Mouse (Mus musculus) MN1 (cell line): ENCODE results near the gene Fli1.

Experiments used
- DNase-seq: peaks from one replicate; pipeline ENCODE4 v3.0.0-alpha.2; 2016; ENCODE audit warnings: low spot score

Gene Fli1

DNA sequence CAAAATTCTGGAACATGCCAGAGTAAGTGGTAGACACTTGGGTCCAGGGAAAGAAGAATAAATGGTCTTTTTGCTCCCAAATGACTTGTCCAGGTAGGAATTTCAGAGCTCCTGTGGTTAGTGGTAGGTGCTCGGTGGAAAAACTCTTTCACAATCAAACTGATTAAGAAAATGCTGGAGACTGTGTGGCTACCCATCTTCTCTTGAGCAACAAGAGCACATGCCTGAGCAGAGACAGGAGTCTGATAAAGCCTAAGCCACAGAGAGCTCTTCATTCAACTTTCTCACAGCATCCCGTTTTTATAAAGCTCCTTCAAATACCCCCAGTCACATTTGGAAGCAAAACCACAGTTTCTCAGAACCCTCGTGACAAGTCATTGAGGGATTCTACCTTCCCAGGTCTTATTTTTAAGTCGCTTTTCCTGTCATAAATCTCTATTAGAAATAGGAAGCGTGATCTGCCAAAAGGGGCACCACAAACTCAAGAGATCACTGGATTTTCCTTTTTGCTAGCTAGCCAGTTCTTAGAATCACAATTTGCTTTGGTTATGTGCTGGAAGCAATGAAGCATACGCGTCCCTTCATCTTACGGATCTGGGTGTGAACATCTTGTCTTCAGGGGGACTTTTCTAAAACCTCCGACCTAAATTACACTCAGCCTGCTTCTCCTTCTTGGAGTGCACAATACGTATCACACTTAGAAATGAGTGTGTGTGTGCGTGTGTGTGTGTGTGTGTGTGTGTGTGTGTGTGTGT, 40.2 kb downstream of the Fli1 start:
- DNase-seq, result no peak

DNA sequence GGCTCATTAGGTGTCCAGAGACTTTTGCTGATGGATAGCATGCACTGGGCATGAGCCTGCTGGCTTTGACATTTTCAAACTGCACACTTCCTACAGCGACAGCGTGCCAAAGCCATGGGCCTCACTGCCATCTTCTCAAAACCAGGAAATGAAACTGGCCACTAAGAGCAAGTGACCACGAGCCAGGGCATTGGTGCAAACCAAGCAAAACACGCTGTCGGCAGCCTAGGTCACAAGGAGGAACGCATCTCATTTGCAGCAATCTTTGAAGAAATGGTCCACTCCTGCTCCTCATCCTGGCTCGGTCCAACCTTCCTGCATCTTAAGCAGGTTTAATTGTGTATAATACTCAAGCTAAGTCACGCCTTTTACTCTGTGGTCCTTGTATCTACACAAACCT, 41.8 kb downstream of the Fli1 start:
- no peak for DNase-seq

DNA sequence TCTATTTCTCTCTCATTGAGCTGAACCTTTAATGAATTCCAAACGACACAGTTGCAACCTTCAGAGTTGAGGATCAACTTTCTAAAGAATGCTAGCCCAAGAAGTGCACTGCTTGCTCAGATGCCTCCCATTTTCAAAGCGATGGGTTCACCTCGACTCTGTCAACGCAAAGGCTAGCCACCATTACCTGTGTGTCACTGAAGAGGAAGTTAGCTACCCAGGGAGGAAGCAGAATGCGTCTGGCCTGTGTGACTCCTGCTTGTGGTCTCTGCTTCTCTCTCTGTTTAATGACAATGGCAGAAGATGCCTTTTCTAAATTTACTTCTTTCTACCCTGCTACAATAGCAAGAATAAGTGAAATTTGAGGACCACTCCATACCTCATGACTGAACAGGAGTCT, 42.6 kb downstream of the Fli1 start:
- no peak for DNase-seq

DNA sequence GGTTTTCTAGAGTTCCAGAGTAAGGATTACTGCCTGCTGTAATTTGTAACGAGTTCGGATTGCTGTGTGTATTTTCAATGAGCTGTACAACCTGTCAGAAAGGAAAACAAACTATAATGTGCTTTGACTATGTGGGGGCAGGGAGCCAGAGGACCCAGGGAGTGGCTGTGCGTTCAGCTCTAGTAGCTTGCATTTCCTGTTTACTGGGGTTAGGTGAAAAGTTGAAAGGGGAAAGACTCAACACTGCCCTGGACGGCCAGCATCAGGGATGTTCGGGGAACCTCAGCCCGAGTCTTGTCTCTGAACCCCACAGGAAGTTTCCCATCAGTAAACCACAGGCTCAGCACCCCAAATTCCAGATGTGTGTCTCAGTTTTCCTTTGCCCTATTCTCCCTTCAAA, 43.2 kb downstream of the Fli1 start:
- DNase-seq, result no peak

DNA sequence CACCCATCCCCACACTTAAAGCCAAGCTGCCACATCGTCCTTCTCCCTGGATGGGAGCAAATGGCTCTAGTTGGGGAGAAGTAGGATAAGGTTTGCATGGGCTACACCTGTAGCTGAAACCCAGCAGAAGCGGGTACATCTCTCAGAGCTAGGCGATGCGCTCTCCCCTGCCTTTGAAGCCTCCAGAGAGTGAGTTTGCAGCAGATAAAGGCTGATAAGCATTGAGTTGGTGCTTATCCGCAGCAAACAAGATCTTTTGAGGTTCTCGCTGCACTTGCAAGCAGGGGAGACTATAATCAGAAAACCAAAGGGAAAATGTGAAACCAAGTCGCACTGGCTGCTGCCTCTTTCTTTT, 47.0 kb downstream of the Fli1 start:
- no peak for DNase-seq

DNA sequence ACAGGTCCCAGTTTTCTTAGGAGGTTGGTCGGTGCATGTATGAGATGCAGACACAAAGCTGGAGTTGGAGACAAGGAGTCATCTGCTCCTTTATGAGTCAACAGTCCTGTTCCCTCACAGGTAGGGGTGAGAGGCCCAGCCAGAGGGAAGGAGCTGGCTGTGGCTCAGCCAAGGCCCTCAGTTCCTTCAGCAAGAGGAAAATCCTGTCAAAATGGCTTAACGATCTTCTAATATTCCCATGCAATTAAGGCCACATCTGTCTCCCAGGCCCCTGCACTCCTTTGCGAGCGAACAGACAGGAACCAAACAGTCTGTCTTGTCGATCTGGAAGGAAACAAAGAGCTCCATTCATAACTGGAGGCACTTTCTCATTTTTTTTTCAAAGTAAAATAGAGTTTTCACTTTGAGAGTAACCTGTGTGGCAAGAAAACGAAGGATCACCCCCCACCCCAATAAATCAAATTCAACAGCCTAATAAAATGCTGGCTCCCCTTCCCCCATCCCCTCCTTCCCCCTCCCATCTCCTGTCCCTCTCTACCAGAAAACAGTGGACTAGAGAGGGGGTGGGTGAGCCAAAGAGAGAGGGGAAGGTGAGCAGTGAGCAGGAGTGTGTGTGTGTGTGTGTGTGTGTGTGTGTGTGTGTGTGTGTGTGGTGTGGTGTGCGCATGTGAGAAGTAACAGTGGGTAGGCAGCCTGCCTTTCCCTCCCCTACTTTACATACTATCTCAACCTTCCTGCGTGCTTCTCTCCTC, 47.6 kb downstream of the Fli1 start:
- DNase-seq, result no peak

DNA sequence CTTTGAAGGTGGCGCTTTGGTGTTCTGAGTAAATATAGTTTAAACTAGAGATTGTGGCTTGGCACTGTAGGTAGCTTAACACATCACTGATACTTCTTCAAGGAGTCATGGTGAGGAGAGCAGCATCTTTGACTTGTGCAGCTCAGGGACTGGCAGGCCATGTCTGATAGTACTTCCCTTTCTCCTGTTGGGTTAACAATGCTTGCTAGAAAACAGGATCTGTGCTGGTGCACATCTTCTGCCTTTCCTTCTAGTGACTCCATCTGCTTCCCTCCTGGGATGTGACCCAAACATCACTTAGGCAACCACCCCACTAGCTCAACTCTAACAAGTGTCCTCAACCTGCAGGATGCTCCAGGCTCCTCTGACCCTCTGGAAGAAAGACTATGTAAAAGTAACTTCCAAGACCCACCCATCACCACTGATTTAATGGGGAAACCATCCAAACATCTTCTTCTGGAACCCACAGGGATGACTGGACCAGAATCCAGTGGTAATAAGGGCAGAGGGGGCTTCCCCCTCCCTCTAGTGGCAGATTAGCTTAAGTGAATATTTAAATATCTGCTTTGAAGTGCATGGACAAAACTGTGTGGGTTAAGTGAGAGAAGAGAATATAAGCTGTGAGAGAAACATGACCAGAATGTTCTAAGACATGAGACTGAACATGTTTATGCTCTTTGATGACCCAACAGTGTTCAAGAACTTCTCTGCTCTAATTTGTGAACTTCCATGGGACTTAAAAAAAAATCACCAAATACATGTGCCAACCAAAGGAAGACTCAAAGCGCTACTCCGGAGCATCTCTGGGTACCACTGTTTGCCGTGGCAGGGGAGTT, 48.9 kb downstream of the Fli1 start:
- DNase-seq, result no peak

DNA sequence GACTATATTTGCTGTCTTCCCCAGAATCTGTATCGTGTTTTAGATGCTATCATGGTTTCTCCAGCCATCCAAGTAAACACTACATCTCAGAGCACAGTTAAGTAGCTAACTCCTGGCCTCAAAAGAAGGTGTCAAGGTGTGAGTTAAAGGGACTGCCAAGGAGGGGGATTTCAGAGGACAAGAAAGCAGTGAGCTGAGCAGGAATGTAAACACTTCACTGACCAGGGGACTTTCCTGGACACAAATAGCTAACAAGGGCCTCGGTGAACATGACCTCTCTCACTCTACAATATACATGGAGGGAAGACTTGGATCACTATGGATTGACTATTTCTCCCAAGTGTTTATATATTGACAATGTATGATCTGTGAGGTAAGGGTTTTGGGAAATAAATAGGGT, 49.9 kb downstream of the Fli1 start:
- no peak for DNase-seq

DNA sequence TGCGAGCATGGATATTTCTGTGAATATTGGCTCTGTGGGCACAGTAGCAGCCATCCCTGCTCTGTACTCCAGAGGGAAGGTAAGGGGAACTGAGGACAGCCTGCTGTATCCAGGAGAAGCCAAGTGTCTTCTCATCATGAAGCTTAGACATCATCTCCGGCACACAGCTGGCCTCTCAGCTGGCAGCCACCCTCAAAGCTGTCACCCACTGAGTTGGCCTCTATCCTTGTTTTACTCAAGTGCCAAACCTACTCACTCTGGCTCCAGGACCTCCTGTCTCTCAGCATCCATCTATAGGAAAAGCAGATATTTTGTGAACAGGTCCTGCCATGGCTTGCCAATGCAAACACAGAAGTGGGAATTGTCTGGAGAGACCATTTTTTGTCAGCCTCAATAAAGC, 51.2 kb downstream of the Fli1 start:
- no peak for DNase-seq

DNA sequence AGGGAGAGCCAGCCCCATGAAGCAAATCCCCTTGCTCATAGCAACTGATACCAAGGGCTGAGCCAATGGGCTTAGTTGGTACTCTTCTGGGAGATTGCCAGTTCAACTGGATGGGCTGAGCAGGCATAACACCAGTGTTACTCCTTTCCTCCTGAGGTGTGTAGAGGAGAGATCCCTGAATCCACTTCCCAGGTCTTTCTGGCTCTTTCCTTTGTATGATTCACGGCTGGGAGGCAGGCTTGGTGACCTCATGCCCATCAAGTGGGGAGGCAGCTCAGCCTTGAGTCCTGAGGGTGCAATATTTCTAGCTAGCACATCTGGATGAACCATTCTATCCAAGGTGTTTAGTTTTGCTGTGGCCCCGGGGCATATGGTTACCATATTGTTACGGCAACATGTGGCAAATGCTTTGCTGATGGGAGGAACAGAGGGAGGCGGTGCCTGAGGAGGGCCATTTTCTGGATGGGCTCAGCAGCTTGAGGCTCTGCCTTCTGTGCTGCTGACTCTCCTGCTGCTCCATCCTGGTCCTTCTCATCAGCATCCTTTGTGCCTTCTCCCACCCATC, 52.8 kb downstream of the Fli1 start:
- DNase-seq, result no peak

DNA sequence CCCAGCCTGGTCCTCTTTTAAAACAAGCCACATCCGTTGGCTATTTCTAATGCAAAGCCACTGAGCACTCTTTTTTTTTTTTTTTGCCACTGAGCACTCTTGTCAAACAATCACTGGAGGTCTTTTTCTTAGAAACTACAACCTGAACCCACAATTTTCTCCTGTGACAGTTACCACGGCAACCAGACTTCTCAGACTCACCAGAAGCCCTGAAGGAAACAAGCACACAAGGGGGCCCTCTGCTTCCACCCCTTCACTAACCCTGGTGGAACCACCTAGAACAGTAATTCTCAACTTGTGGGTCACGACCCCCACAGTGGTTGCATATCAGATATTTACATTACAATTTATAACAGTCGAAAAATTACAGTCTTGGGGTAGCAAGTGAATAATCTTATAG, 53.3 kb downstream of the Fli1 start:
- DNase-seq, result no peak

DNA sequence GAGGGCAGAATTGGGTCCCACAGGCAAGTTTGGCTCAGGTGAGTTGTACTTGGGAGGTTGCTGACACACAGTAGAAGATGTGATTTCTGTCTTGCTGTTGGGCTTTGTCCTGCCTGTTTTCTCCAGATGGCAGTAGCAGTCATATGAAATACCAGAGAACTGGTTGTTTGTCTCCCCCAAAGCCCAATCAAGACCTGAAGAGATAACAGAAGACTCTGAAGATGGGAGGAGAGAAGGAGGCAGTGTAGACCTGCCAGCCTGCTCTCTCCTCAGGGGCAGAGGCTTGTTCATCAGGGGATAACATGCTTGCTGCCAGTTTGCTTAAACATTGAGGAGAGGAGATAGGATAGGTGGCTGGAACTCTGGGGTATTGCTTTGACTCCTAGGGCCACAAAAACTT, 54.0 kb downstream of the Fli1 start:
- DNase-seq, result no peak

DNA sequence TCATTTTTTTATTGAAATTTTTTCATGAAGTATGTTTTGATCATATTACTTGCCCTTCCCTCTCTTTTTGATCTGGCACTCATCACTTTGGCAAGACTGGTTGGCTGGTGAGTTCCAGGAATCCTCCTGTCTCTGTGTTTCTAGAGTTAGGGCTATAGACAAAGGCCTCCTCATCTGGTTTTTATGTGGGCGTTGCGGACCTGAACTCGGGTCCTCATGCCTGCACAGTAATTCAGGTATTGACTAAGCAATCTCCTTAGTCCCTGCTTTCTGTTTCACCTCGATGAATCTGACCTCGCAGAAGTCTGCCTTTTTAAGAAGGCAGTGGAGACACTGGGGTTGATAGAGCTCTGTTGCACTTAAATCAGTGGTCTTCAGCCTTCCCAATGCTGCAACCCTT, 54.8 kb downstream of the Fli1 start:
- DNase-seq, result no peak

DNA sequence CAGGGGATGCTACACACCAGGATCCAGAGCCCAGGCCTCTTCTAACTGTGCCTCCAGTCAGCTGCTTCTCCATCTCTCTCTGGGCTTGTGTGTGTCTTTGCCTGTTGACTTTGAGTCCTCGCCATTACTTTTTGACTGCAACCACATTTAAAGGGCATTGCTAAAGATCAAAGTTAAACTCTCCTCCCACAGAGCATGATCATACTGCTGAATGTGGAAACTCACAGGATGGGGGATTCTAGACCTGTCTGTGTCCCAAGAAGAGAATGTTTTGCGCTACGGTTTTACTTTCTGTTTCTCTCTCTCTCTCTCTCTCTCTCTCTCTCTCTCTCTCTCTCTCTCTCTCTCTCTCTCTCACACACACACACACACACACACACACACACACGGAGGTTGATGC, 55.3 kb downstream of the Fli1 start:
- no peak for DNase-seq

DNA sequence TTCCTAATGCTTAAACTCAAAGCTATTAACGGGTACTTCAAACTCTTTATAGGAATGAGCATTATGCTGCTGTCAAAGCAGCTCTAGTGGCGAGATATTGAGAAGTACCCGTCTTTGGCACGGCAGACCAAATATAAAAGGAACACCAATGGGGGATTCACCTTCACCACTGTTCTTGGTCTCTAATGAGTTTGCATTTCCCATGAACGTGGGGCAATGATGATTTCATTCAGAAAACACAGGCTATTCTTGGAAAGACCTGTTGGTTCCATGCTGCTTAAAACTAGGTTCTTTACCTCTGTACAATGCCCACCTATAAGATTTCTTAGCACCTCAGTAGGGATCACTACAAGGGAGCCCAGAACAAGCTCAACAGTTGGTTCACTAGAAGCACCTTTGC, 62.2 kb downstream of the Fli1 start:
- DNase-seq, result no peak

DNA sequence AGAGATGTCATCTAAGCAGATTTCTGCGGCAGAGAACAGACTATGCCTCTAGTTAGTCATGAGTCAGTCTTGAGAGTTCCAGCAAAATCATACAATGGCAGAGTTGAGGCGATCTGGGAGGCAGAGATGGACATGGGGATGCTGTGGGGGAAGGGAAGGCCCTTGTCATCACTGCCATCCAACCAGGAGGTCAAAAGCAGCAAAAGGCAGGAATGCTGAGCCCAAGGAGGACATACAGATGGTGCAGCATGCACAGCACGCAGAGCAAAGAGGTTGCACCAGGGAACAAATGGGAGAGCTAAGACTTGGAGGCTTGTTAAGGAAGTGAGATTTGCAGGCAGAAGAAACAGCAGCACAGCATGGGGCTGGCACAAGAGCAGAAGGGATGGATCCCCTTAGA, 63.9 kb downstream of the Fli1 start:
- DNase-seq, result no peak

DNA sequence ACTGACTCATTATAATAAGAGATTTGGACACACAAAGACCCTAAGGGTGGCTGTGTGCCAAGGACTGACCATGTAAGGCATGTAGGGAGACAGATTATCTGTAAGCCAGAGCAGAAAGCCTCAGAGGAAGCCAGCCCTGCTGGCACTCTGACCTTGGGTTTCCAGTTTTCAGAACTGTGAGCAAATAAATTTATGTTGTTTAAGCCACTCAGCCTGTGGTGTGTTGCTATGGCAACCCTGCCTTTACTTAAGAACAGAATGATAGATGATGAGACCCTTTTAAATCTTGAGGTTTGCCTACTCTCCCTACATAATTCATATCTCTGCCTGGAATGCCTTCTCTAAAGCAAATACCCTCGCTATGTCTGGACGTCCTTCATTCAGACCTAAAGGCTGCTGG, 64.6 kb downstream of the Fli1 start:
- no peak for DNase-seq

DNA sequence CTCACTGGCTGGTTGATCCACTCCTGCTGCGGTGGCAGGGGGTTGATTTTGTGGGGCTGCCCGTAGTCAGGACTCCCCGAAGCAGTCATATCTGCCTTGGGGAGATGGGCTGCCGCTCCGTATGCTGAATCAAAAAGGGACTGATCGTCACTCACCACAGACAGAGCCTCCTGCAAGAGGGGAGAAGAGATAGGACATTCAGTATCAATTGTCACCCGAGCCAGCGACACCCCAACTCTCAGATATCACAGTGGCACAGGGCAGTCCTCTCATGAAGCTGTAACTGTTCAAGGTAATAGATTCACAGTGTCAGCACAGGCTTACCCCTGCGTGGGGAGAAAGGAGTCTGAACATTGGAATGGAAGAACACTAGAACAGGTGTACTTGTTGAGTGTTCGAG, 66.1 kb downstream of the Fli1 start:
- no peak for DNase-seq

DNA sequence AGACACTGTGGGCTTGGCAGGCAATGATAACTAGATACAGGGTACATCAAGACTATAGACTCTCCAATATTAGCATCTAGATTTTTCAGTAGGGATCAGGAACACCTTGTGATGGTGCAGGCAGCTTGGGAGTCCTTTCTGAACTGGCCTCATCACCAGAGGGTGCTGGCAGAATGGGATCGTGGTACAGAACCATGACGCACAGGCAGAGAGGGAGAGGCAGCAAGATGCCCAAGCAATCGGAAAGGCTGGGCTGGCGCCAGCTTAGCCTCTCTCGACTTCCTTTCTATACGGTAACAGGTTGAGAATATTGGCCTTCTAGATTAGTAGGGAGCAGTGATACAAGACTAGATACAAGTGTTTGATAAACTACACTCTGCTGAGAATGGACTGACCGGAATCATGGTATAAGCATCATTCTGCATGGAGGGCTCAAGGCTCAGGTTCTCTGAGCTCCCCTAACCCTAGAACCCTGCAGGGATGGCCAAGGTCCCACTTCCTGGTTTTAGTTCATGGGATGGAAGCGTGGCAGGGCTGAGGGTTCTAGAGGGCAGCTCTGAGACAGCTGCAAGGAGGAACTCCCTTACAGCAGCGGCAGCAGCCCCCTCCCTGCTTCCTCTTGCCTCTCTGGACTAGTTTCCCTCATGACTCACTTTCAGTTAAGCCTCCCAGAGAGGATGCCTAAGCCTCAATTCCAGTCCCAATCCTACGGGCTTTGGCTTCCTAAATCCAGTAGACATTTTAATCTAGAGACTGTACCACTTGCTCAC, 67.9 kb downstream of the Fli1 start:
- DNase-seq, result no peak

DNA sequence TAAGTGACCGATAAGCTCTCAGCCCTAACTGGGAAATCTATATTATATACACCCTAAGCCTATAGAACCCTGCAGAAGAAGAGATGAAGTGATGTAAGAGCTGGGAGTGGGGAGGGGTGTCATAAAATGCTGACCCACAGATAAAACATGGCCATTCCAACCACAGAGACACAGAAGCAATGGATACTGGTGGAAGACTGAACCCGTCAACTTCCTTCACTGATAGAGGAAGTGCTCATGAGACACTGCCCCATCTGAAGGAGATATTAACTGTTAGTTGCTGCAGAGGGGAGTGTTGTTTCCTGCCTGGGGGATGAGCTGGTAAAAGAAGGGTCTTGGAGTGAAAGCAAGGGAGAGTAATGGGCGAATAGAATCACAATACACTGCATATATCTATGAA, 70.3 kb downstream of the Fli1 start:
- DNase-seq, result no peak

DNA sequence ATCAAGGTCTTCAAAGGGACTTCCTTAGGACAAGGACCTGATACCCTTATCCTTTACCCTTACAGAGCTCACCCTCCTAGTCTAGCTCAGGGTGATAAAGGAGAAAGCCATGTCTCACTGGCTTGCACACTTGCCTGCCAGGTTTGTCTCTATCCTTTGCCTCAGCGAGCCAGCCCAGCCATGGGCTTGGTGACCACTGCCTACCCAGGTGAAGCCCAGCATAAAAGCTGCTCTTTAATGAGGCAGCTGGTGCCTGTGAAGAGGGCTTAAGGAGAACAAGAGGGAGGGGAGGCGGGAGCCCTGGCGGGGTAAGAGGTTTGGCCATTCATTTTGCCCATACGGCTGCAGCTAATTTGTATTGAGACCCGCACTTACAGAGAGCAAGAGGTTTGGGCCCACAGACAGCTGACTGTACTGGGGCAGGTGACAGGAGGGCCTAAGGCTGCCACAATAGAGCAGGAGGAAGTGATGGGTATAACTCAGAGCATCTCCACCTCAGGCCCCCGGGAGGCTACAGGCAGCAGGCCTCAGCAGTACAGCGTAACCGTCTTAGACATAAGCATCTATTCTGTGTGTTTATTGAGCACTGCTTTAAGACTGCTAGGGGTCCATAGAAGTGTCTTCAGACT, 73.4 kb downstream of the Fli1 start:
- DNase-seq, result no peak

DNA sequence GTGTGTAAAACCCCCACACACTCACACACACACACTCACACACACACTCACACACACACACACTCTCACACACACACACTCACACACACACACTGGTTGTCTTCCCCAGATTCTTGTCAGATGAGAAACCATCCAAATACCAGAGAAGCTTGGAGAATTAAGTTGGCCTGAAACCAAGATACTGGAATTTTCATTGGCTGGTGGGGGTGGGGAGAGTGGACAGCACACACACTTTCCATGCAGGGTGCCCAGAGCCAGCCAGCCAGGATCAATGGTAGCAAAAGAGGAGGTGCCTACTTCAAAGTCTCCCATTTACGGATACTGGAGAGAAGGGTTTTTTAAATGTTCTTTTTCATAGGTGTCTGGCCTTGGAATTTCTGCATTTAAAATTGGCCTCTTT, 74.3 kb downstream of the Fli1 start:
- no peak for DNase-seq
